Mouse (Mus musculus) embryonic facial prominence, embryonic 10.5 days (tissue): ENCODE results near the gene 1110008P14Rik. TPM values are rescaled to one million over a fixed set of nuclear protein-coding genes. Genes with fewer than 3 reads are reported as not detected.
"Not testable (repeated sequence)": the region's sequence is repeated elsewhere in the genome, so short reads cannot be mapped to it uniquely, and the experiment has no call there.

Source experiments
- DNase-seq: peaks from one replicate; pipeline ENCODE4 v3.0.0-alpha.2; 2017; ENCODE audit warnings: low spot score
- H3K27ac ChIP-seq: fragments of 300-500 bp; sonication (generic); replicated peaks from 2 replicates; pipeline ENCODE4 v1.5.1; 2016; ENCODE audit warnings: mild to moderate bottlenecking
- H3K27me3 ChIP-seq: fragments of 300-500 bp; sonication (generic); replicated peaks from 2 replicates; pipeline ENCODE4 v1.6.1; 2016; ENCODE audit warnings: low read depth, mild to moderate bottlenecking; ENCODE audit not compliant: poor library complexity, severe bottlenecking
- H3K36me3 ChIP-seq: fragments of 300-500 bp; sonication (generic); replicated peaks from 2 replicates; pipeline ENCODE4 v1.6.1; 2016; ENCODE audit warnings: mild to moderate bottlenecking, moderate library complexity
- H3K4me1 ChIP-seq: fragments of 300-500 bp; sonication (generic); 2 replicates; pipeline ENCODE4 v1.6.1; 2016
- H3K4me3 ChIP-seq: fragments of 300-500 bp; sonication (generic); 2 replicates; pipeline ENCODE4 v1.5.1; 2016; ENCODE audit warnings: mild to moderate bottlenecking, moderate library complexity
- H3K9me3 ChIP-seq: fragments of 300-500 bp; sonication (generic); 2 replicates; pipeline ENCODE4 v1.6.1; 2016; ENCODE audit warnings: mild to moderate bottlenecking
- WGBS: fragments of 180-500 bp; shearing (Covaris S2); methylation state at CpG from one replicate; pipeline ENCODE4 v1.1.7; 2016; 5-methylcytosine and 5-hydroxymethylcytosine counted together
- polyA plus RNA-seq: library from polyadenylated mRNA; unstranded; fragments of >200 nt; fragmentation: Nextera tagmentation; extraction: Ambion mirVana; gene quantifications from 2 replicates; pipeline ENCODE4 v1.2.1, GENCODE M21; 2016

1110008P14Rik gene
- polyA plus RNA-seq, 1 experiment from 2014 or later, result 39.3 TPM

- Histone ChIP-seq H3K4me1 (peaks cover 13% of the 10 kb centered on the region), H3K9me3 (no peaks in the 10 kb centered on the region), H3K27me3 (peaks cover 9% of the 10 kb centered on the region), H3K4me3 (no peak overlapping the region), H3K27ac (no peak overlapping the region), H3K36me3 (peaks cover 80% of the 10 kb centered on the region)
- DNase-seq, result no peak
- WGBS, result 92% methylated on average over 10 of the region's 10 CpGs
These were observed 4.8 kb downstream of the 1110008P14Rik start for GRCm38 (mm10) chr2:32376963-32377362.

- peaks cover 95% of the 10 kb centered on the region for H3K36me3 ChIP-seq
These were observed 6.3 kb downstream of the 1110008P14Rik start for GRCm38 (mm10) chr2:32375317-32375940.

GRCm38 (mm10) chr2:32374191-32374590 lies 7.5 kb downstream of the 1110008P14Rik start:
- no peaks in the 10 kb centered on the region for H3K9me3 ChIP-seq
- H3K4me3 ChIP-seq, result no peak overlapping the region
- H3K36me3 ChIP-seq, result peaks cover 100% of the 10 kb centered on the region
- DNase-seq, result no peak
- 84% methylated on average over 10 of the region's 10 CpGs for WGBS
- H3K4me1 ChIP-seq, result peaks cover 3% of the 10 kb centered on the region; the same call in 1 of the 2 replicates
- no peaks in the 10 kb centered on the region for H3K27me3 ChIP-seq
- no peak overlapping the region for H3K27ac ChIP-seq

More at GRCm38 (mm10) chr2:32375317-32375940, 6.3 kb downstream of the 1110008P14Rik start:
- H3K4me3 ChIP-seq, result no peak overlapping the region
- WGBS, result 92% methylated on average over 13 of the region's 13 CpGs
- H3K27ac ChIP-seq, result no peak overlapping the region
- H3K4me1 ChIP-seq, result peaks cover 3% of the 10 kb centered on the region; the same call in 1 of the 2 replicates
- DNase-seq, result no peak
- no peaks in the 10 kb centered on the region for H3K9me3 ChIP-seq
- H3K27me3 ChIP-seq, result peaks cover 4% of the 10 kb centered on the region; the same call in 1 of the 2 replicates

GRCm38 (mm10) chr2:32367315-32367714 lies 14.4 kb downstream of the 1110008P14Rik start:
- Histone ChIP-seq H3K27me3 (no peaks in the 10 kb centered on the region), H3K27ac (no peak overlapping the region), H3K36me3 (peaks cover 84% of the 10 kb centered on the region), H3K9me3 (no peaks in the 10 kb centered on the region), H3K4me1 (peaks cover 20% of the 10 kb centered on the region), H3K4me3 (no peak overlapping the region)
- WGBS, result 94% methylated on average over 5 of the region's 5 CpGs
- no peak for DNase-seq

- WGBS, result 88% methylated on average over 8 of the region's 8 CpGs
- peak overlapping the region; percentile 95; the same call in 1 of the 2 replicates for H3K27ac ChIP-seq
- H3K4me1 ChIP-seq, result peaks cover 45% of the 10 kb centered on the region
- peaks cover 52% of the 10 kb centered on the region for H3K36me3 ChIP-seq
- H3K4me3 ChIP-seq, result peak overlapping the region; percentile 90
- no peaks in the 10 kb centered on the region for H3K27me3 ChIP-seq
- no peak for DNase-seq
- no peaks in the 10 kb centered on the region for H3K9me3 ChIP-seq
These were observed 17.6 kb downstream of the 1110008P14Rik start for GRCm38 (mm10) chr2:32364121-32364520.

- H3K4me1 ChIP-seq, result peaks cover 46% of the 10 kb centered on the region
- peaks cover 46% of the 10 kb centered on the region for H3K36me3 ChIP-seq
- H3K27ac ChIP-seq, result peak overlapping the region; percentile 95
- DNase-seq, result no peak
- H3K9me3 ChIP-seq, result no peaks in the 10 kb centered on the region
- 9% methylated on average over 19 of the region's 19 CpGs for WGBS
- no peaks in the 10 kb centered on the region for H3K27me3 ChIP-seq
- H3K4me3 ChIP-seq, result peak overlapping the region; percentile 90
These were observed 18.2 kb downstream of the 1110008P14Rik start for GRCm38 (mm10) chr2:32363376-32364106.

- WGBS, result under 1% methylated on average over 53 of the region's 53 CpGs
- peaks cover 46% of the 10 kb centered on the region for H3K4me1 ChIP-seq
- no peaks in the 10 kb centered on the region for H3K27me3 ChIP-seq
These were observed 18.9 kb downstream of the 1110008P14Rik start for GRCm38 (mm10) chr2:32362817-32363340.

GRCm38 (mm10) chr2:32362274-32362673 lies 19.5 kb downstream of the 1110008P14Rik start:
- peaks cover 34% of the 10 kb centered on the region for H3K36me3 ChIP-seq
- H3K27ac ChIP-seq, result peak overlapping the region; percentile 95
- not testable (repeated sequence) for DNase-seq, H3K9me3 ChIP-seq, H3K27me3 ChIP-seq
- peaks cover 51% of the 10 kb centered on the region for H3K4me1 ChIP-seq
- WGBS, result 40% methylated on average over 5 of the region's 5 CpGs
- H3K4me3 ChIP-seq, result peak overlapping the region; percentile 90

More at GRCm38 (mm10) chr2:32362817-32363340, 18.9 kb downstream of the 1110008P14Rik start:
- Histone ChIP-seq H3K27ac (peak overlapping the region; percentile 95), H3K9me3 (no peaks in the 10 kb centered on the region), H3K36me3 (peaks cover 40% of the 10 kb centered on the region), H3K4me3 (peak overlapping the region; percentile 90)
- DNase-seq, result peak; percentile 93

- WGBS, result 1% methylated on average over 24 of the region's 24 CpGs
- Histone ChIP-seq H3K9me3 (no peaks in the 10 kb centered on the region), H3K27me3 (no peaks in the 10 kb centered on the region), H3K4me1 (peaks cover 51% of the 10 kb centered on the region), H3K27ac (peak overlapping the region; percentile 52), H3K4me3 (peak overlapping the region; percentile 54), H3K36me3 (peaks cover 25% of the 10 kb centered on the region)
- peak; percentile 80 for DNase-seq
These were observed 20.3 kb downstream of the 1110008P14Rik start for GRCm38 (mm10) chr2:32361437-32361836.

GRCm38 (mm10) chr2:32360741-32361140 lies 21.0 kb downstream of the 1110008P14Rik start:
- H3K9me3 ChIP-seq, result no peaks in the 10 kb centered on the region
- H3K27me3 ChIP-seq, result no peaks in the 10 kb centered on the region
- H3K4me1 ChIP-seq, result peaks cover 51% of the 10 kb centered on the region
- H3K4me3 ChIP-seq, result peak overlapping the region; percentile 54
- 4% methylated on average over 14 of the region's 14 CpGs for WGBS
- H3K36me3 ChIP-seq, result peaks cover 18% of the 10 kb centered on the region
- H3K27ac ChIP-seq, result no peak overlapping the region
- DNase-seq, result peak; percentile 81

GRCm38 (mm10) chr2:32358381-32358780 lies 23.4 kb downstream of the 1110008P14Rik start:
- Histone ChIP-seq H3K27me3 (no peaks in the 10 kb centered on the region), H3K9me3 (no peaks in the 10 kb centered on the region), H3K36me3 (no peaks in the 10 kb centered on the region), H3K4me3 (no peak overlapping the region), H3K27ac (no peak overlapping the region), H3K4me1 (peaks cover 47% of the 10 kb centered on the region)
- 68% methylated on average over 10 of the region's 10 CpGs for WGBS
- DNase-seq, result no peak

GRCm38 (mm10) chr2:32357710-32358109 lies 24.0 kb downstream of the 1110008P14Rik start:
- WGBS, result 76% methylated on average over 3 of the region's 3 CpGs
- Histone ChIP-seq H3K4me1 (peaks cover 49% of the 10 kb centered on the region), H3K27ac (no peak overlapping the region), H3K27me3 (no peaks in the 10 kb centered on the region), H3K4me3 (no peak overlapping the region), H3K9me3 (no peaks in the 10 kb centered on the region), H3K36me3 (no peaks in the 10 kb centered on the region)
- DNase-seq, result no peak
